Mouse (Mus musculus): ENCODE results near the gene Cyp4a31. TPM values are rescaled to one million over a fixed set of nuclear protein-coding genes. Genes with fewer than 3 reads are reported as not detected.
"Not testable (repeated sequence)": the region's sequence is repeated elsewhere in the genome, so short reads cannot be mapped to it uniquely, and the experiment has no call there.

Gene Cyp4a31
- not detected for total RNA-seq (2021)

DNA sequence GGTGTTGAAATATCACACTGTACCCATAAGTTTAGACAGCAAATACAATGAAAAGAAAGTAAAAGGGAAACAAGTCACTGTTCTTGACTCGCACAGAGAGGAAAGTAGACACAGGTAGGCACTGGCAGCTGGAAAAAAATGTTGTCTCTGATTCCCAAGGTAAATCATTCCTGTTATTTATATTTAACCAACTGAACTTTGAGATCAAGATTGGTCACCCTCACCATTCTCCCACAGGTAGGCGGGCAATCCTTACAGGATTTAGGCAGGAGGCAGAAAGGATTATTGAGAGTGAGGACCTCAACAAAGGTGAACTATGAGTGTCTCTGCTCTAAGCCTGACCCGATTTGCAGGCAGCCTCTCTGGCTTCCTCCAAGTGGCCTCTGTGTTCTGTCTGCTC, at the start of gene Cyp4a31:
TSS of gene Cyp4a31 (plus strand) at position 249 of the 400 bp plus-strand sequence.
- intact Hi-C loops (cut with DNase I): no loop called here

DNA sequence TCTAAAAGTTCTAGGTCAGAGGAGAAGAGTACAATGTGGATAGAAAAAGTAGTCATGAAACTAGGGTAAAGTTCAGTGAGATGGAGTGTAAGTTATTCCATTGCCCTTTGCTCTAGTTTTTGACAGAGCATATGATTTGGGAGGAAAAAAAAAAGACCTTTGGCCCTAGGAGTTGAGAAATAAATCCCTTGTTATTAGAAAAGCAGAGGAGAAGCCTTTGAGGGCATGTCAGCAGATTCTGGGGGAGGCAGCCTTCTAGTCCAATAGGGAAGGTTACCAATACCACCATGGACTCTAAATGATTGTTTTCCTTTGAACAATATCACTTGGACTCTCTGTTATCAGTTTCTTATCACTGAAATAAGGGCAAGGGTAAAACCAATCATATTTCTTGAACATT, 49.5 kb upstream of the Cyp4a31 start:
- DNase-seq (ENCODE audit: low spot score in 2 of 2); intact Hi-C loops (cut with DNase I): not testable (repeated sequence)

More for the DNA sequence above, at the start of gene Cyp4a31:
- DNase-seq (ENCODE audit: low spot score in 2 of 2): no peak

GRCm38 (mm10) chr4:115518000-115518399, 45.4 kb upstream of the Cyp4a31 start, which contains the start of gene Cyp4a10:
Gene Cyp4a10 (plus strand): TSS chr4:115518264.
- intact Hi-C loops (cut with DNase I); DNase-seq (ENCODE audit: low spot score in 2 of 2): not testable (repeated sequence)

GRCm38 (mm10) chr4:115519444-115519843, 44.0 kb upstream of the Cyp4a31 start:
- intact Hi-C loops (cut with DNase I): no loop called here

GRCm38 (mm10) chr4:115521766-115522165, 41.7 kb upstream of the Cyp4a31 start:
- no peak for DNase-seq (ENCODE audit: low spot score in 2 of 2)
- intact Hi-C loops (cut with DNase I): no loop called here

More at GRCm38 (mm10) chr4:115519444-115519843, 44.0 kb upstream of the Cyp4a31 start:
- no peak for DNase-seq (ENCODE audit: low spot score in 2 of 2)

GRCm38 (mm10) chr4:115545101-115545500, 18.3 kb upstream of the Cyp4a31 start:
- DNase-seq (ENCODE audit: low spot score in 2 of 2): no peak
- intact Hi-C loops (cut with DNase I): no loop called here

DNA sequence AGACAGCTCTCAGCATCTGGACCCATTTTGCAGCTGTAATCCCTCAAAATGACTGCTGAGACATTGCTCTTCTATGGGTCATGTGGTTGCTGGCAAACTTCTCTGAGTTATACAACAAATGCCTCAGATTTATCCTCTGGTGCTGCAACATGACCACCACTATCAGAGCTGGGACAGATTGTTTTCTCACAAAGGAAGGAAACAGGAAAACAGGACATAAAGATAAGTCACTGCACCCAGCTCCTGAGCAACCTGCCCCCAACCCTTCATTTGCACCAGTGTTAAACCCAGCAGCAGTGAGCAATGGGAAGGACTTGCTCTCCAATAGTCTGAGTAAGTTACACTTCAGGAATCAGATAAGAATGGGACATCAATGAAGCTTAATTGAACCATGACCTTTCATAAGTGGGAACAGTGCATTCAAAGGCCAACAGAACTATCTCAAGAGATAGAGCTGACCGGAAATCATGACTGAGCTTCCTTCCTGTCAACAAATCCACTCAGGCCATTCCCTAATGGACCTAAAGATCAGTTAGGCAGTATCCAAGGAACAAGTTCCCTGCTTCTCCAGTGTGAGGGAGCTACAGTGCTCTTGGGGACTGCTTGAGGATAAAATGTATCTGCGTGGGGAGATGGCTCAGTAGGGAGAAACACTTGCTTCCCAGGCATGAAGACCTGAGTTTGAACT, 17.2 kb upstream of the Cyp4a31 start:
- no peak for DNase-seq (ENCODE audit: low spot score in 2 of 2)
- intact Hi-C loops (cut with DNase I): no loop called here

GRCm38 (mm10) chr4:115552726-115553125, 10.7 kb upstream of the Cyp4a31 start:
- DNase-seq (ENCODE audit: low spot score in 2 of 2): no peak
- intact Hi-C loops (cut with DNase I): no loop called here

GRCm38 (mm10) chr4:115555513-115555912, 7.9 kb upstream of the Cyp4a31 start:
- intact Hi-C loops (cut with DNase I): no loop called here
- no peak for DNase-seq (ENCODE audit: low spot score in 2 of 2)

GRCm38 (mm10) chr4:115557861-115558561, 5.4 kb upstream of the Cyp4a31 start:
- intact Hi-C loops (cut with DNase I): no loop called here
- no peak for DNase-seq (ENCODE audit: low spot score in 2 of 2)

- DNase-seq (ENCODE audit: low spot score in 2 of 2); intact Hi-C loops (cut with DNase I): not testable (repeated sequence)
These were observed 2.2 kb upstream of the Cyp4a31 start for GRCm38 (mm10) chr4:115561236-115561635.

GRCm38 (mm10) chr4:115564469-115565225, 1.2 kb downstream of the Cyp4a31 start:
- intact Hi-C loops (cut with DNase I); DNase-seq (ENCODE audit: low spot score in 2 of 2): not testable (repeated sequence)

- intact Hi-C loops (cut with DNase I): no loop called here
- no peak for DNase-seq (ENCODE audit: low spot score in 2 of 2)
These were observed 11.8 kb downstream of the Cyp4a31 start for GRCm38 (mm10) chr4:115575255-115575654.

DNA sequence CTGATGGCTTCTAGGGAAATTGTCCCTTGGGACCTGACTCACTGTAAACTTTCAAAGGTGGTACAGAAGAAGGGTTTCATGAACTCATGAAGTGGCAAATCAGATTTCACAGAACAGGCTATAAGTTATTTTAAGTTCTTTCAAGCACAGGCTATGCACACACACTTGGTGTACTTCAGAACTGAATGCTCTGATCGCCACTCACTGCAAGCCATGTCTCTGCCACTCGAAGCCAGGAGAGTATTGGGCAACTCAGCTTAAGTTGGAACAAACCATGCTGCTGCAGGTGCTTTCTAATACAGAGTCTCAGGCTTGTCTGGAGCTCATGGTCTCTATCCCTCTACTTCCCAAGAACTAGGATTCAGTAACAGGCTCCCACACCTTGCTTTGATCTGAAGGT, 12.3 kb downstream of the Cyp4a31 start:
- intact Hi-C loops (cut with DNase I): no loop called here
- DNase-seq (ENCODE audit: low spot score in 2 of 2): no peak

DNA sequence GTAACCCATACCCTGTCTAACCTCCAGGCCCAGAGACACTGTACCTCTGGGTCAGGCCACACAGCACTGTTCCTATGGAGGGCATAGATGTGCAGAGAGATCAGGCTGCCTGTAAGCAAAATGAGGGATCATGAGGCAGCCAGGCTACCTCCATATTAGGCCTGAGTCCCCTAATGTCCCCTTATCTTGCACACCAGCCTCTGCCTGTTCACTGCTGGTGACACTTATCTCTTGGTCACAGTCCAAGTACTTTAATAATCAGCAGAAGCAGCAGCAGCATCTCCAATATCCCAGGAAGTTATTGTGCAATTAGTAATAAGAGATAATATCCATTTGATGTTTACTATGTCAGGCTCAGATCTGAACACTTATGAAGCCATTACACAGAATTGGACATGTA, 19.6 kb downstream of the Cyp4a31 start:
- no peak for DNase-seq (ENCODE audit: low spot score in 2 of 2)
- intact Hi-C loops (cut with DNase I): no loop called here

DNA sequence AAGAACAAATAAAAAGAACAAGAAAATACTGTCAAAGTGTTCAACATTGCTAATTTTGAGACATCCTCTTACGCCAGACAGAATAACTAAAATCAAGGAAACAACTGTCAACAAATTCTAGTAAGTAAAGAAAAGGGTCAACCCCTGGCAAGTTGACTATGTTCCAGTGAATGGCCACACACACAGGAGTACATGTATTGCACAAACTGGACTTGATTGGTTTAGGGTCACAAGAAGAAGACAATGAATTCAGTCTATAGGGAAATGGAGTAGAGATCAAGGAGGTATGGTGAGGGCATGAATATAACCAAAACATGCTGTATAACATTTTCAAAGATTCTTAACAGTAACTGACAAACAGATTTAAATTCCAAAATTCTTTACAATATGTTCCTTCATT, 32.9 kb downstream of the Cyp4a31 start:
- intact Hi-C loops (cut with DNase I): no loop called here
- DNase-seq (ENCODE audit: low spot score in 2 of 2): no peak

- intact Hi-C loops (cut with DNase I): no loop called here
- no peak for DNase-seq (ENCODE audit: low spot score in 2 of 2)
These were observed 33.4 kb downstream of the Cyp4a31 start for GRCm38 (mm10) chr4:115596824-115597336.

- intact Hi-C loops (cut with DNase I); DNase-seq (ENCODE audit: low spot score in 2 of 2): not testable (repeated sequence)
These were observed 37.2 kb downstream of the Cyp4a31 start, which contains the start of gene Cyp4a32 for GRCm38 (mm10) chr4:115600611-115601010. Gene Cyp4a32 (plus strand): TSS chr4:115600969.

- DNase-seq (ENCODE audit: low spot score in 2 of 2): no peak
- intact Hi-C loops (cut with DNase I): no loop called here
These were observed 50.6 kb downstream of the Cyp4a31 start for GRCm38 (mm10) chr4:115614005-115614404.

DNA sequence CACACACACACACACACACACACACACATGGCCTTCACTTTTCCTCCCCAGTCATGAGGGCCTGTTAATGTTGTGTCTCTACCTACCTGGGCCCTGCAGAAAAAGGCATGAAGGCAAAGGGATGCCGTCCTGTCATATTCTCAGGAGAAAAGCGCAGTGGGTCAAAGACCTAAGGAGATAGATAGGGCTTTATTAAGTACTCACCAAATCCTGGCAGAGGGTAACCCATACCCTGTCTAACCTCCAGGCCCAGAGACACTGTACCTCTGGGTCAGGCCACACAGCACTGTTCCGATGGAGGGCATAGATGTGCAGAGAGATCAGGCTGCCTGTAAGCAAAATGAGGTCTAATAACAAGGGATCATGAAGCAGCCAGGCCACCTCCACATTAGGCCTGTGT, 62.1 kb downstream of the Cyp4a31 start:
- DNase-seq (ENCODE audit: low spot score in 2 of 2); intact Hi-C loops (cut with DNase I): not testable (repeated sequence)
